Mouse (Mus musculus) testis, adult 2 months (tissue): ENCODE data around the gene Fnip2.

Source experiments
- CTCF ChIP-seq: fragments of 200-500 bp; IDR thresholded peaks from 2 replicates; pipeline ENCODE4 v1.5.1; 2012; ENCODE audit warnings: low read depth, mild to moderate bottlenecking, inconsistent platforms, low read length, moderate library complexity; ENCODE audit not compliant: control insufficient read depth, insufficient read depth, insufficient replicate concordance
- POLR2A ChIP-seq: fragments of 200-500 bp; IDR thresholded peaks from 2 replicates; pipeline ENCODE4 v1.6.1; 2012; ENCODE audit warnings: low read depth, mild to moderate bottlenecking, inconsistent platforms, low read length, moderate library complexity; ENCODE audit not compliant: control insufficient read depth

- no peak for TF ChIP-seq CTCF
- no peak for TF ChIP-seq POLR2A
These were observed 159.1 kb downstream of the Fnip2 start for GRCm38 (mm10) chr3:79408546-79408945.
